Mouse (Mus musculus): ENCODE results near the gene Tmprss3. TPM values are rescaled to one million over a fixed set of nuclear protein-coding genes. Genes with fewer than 3 reads are reported as not detected.

The Tmprss3 gene
- polyA plus RNA-seq (2012; rRNA removed), result 0.61 and 0.92 TPM in 2 replicates

DNA sequence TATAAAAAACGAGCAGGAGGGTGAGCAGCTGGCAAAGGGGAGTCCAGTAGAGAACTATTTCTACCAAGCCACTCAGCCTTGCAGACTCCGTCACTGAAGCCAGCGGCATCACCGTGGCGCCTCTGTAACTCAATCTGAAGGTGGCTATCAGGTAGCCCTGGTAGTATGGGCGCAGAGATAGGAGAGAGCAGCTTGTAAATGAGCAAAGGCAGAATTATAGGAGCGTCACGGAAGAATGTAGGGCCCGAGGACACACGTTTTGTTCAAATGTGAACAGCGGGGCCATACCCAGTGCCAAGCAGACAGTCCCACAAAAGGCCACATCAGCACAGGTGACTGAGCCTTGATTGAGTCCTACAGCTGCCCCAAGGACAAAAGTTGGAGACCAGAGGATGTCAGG lies at the start of gene Tmprss3:
Tmprss3 (minus strand) TSS at position 101 of the 400 bp plus-strand sequence.
- Histone ChIP-seq H3K27ac (ENCODE audit: control insufficient read depth, insufficient read depth, low read length) (no peak within 1 kb of the TSS), H3K4me1 (replicated peaks; ENCODE audit: control insufficient read depth, insufficient read depth, low read length) (peaks cover 23% of the 10 kb centered on the region), H3K4me3 (ENCODE audit: control insufficient read depth, insufficient read depth, low read length) (no peak within 1 kb of the TSS), H3K36me3 (ENCODE audit: control insufficient read depth, insufficient read depth, low read length) (no peaks in the 10 kb centered on the region), H3K27me3 (ENCODE audit: control insufficient read depth, insufficient read depth, low read length) (no peaks in the 10 kb centered on the region)
- DNase-seq, result no peak
- 91% methylated on average over 11 of the region's 11 CpGs for WGBS
- TF ChIP-seq CTCF (IDR thresholded peaks at IDR 0.05; ENCODE audit: borderline replicate concordance, control insufficient read depth, extremely low read depth, insufficient read depth, low read length, poor library complexity) (no peak), POLR2A (IDR thresholded peaks at IDR 0.05; ENCODE audit: control insufficient read depth, extremely low read depth, insufficient read depth, low read length, poor library complexity) (no peak)

DNA sequence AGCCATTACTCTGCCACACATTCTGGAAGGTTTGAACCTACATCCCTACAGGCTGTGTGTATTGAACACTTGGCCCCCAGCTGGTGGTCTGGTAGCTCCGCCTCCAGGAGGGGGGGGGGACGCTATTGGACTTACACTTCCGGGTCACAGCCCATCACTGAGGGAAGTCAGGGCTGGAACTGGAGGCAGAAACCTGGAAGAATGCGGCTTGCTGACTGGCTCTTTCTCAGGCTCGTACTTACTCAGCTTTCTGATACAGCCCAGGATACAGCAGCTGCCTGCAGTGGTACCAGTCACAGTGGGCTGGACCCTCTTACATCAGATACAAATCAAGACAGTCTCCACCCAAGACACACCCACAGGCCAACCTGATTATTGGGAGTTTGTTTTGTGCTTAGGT lies 48.4 kb upstream of the Tmprss3 start:
- H3K4me3 ChIP-seq (ENCODE audit: control insufficient read depth, insufficient read depth, low read length), result no peak overlapping the region
- no peak for TF ChIP-seq POLR2A (IDR thresholded peaks at IDR 0.05; ENCODE audit: control insufficient read depth, extremely low read depth, insufficient read depth, low read length, poor library complexity)
- TF ChIP-seq CTCF (IDR thresholded peaks at IDR 0.05; ENCODE audit: borderline replicate concordance, control insufficient read depth, extremely low read depth, insufficient read depth, low read length, poor library complexity), result no peak
- no peaks in the 10 kb centered on the region for H3K27me3 ChIP-seq (ENCODE audit: control insufficient read depth, insufficient read depth, low read length)
- H3K27ac ChIP-seq (ENCODE audit: control insufficient read depth, insufficient read depth, low read length), result no peak overlapping the region
- peaks cover 4% of the 10 kb centered on the region; the same call in 1 of the 2 replicates for H3K36me3 ChIP-seq (ENCODE audit: control insufficient read depth, insufficient read depth, low read length)
- no peaks in the 10 kb centered on the region for H3K4me1 ChIP-seq (replicated peaks; ENCODE audit: control insufficient read depth, insufficient read depth, low read length)
- DNase-seq, result no peak
- WGBS, result 89% methylated on average over 5 of the region's 5 CpGs

GRCm38 (mm10) chr17:31245321-31245720 lies 46.5 kb upstream of the Tmprss3 start:
- H3K27ac ChIP-seq (ENCODE audit: control insufficient read depth, insufficient read depth, low read length), result no peak overlapping the region
- WGBS, result 58% methylated on average over 5 of the region's 5 CpGs

GRCm38 (mm10) chr17:31242764-31243163 lies 44.0 kb upstream of the Tmprss3 start:
- TF ChIP-seq POLR2A (IDR thresholded peaks at IDR 0.05; ENCODE audit: control insufficient read depth, extremely low read depth, insufficient read depth, low read length, poor library complexity), result no peak
- peak; percentile 76; the same call in 1 of the 2 replicates for TF ChIP-seq CTCF (IDR thresholded peaks at IDR 0.05; ENCODE audit: borderline replicate concordance, control insufficient read depth, extremely low read depth, insufficient read depth, low read length, poor library complexity)
- WGBS, result 8% methylated on average over 1 of the region's 1 CpGs
- peaks cover 44% of the 10 kb centered on the region for H3K36me3 ChIP-seq (ENCODE audit: control insufficient read depth, insufficient read depth, low read length)
- H3K27ac ChIP-seq (ENCODE audit: control insufficient read depth, insufficient read depth, low read length), result no peak overlapping the region
- DNase-seq, result peak; percentile 45
- no peak overlapping the region for H3K4me3 ChIP-seq (ENCODE audit: control insufficient read depth, insufficient read depth, low read length)
- H3K27me3 ChIP-seq (ENCODE audit: control insufficient read depth, insufficient read depth, low read length), result no peaks in the 10 kb centered on the region
- H3K4me1 ChIP-seq (replicated peaks; ENCODE audit: control insufficient read depth, insufficient read depth, low read length), result no peaks in the 10 kb centered on the region

More at GRCm38 (mm10) chr17:31245321-31245720, 46.5 kb upstream of the Tmprss3 start:
- Histone ChIP-seq H3K4me3 (ENCODE audit: control insufficient read depth, insufficient read depth, low read length) (no peak overlapping the region), H3K4me1 (replicated peaks; ENCODE audit: control insufficient read depth, insufficient read depth, low read length) (no peaks in the 10 kb centered on the region), H3K36me3 (ENCODE audit: control insufficient read depth, insufficient read depth, low read length) (peaks cover 20% of the 10 kb centered on the region), H3K27me3 (ENCODE audit: control insufficient read depth, insufficient read depth, low read length) (no peaks in the 10 kb centered on the region)
- no peak for DNase-seq
- no peak for TF ChIP-seq CTCF (IDR thresholded peaks at IDR 0.05; ENCODE audit: borderline replicate concordance, control insufficient read depth, extremely low read depth, insufficient read depth, low read length, poor library complexity)
- no peak for TF ChIP-seq POLR2A (IDR thresholded peaks at IDR 0.05; ENCODE audit: control insufficient read depth, extremely low read depth, insufficient read depth, low read length, poor library complexity)

DNA sequence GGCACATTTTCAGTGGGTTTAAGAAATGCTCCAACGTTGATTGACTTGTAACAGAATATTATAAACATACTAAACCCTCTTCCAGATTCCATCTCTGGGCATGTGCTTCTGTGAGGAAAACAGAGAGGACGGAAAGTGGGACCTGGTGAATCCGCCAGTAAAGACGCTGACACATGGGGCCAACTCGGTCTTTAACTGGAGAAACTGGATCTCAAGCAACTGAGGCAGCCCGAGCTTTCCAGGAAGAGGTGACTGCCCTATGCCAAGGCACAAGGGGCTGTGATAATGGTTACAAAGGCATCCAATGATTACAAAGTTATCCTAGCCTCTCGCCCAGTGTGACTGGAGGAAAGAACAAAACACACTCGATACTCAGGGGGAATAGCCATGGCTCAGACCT lies 42.4 kb upstream of the Tmprss3 start:
- H3K27ac ChIP-seq (ENCODE audit: control insufficient read depth, insufficient read depth, low read length), result no peak overlapping the region
- no peaks in the 10 kb centered on the region for H3K4me1 ChIP-seq (replicated peaks; ENCODE audit: control insufficient read depth, insufficient read depth, low read length)
- no peak for DNase-seq
- H3K36me3 ChIP-seq (ENCODE audit: control insufficient read depth, insufficient read depth, low read length), result peaks cover 61% of the 10 kb centered on the region
- WGBS, result 94% methylated on average over 8 of the region's 8 CpGs
- TF ChIP-seq CTCF (IDR thresholded peaks at IDR 0.05; ENCODE audit: borderline replicate concordance, control insufficient read depth, extremely low read depth, insufficient read depth, low read length, poor library complexity) (no peak), POLR2A (IDR thresholded peaks at IDR 0.05; ENCODE audit: control insufficient read depth, extremely low read depth, insufficient read depth, low read length, poor library complexity) (no peak)
- H3K27me3 ChIP-seq (ENCODE audit: control insufficient read depth, insufficient read depth, low read length), result no peaks in the 10 kb centered on the region
- H3K4me3 ChIP-seq (ENCODE audit: control insufficient read depth, insufficient read depth, low read length), result no peak overlapping the region

DNA sequence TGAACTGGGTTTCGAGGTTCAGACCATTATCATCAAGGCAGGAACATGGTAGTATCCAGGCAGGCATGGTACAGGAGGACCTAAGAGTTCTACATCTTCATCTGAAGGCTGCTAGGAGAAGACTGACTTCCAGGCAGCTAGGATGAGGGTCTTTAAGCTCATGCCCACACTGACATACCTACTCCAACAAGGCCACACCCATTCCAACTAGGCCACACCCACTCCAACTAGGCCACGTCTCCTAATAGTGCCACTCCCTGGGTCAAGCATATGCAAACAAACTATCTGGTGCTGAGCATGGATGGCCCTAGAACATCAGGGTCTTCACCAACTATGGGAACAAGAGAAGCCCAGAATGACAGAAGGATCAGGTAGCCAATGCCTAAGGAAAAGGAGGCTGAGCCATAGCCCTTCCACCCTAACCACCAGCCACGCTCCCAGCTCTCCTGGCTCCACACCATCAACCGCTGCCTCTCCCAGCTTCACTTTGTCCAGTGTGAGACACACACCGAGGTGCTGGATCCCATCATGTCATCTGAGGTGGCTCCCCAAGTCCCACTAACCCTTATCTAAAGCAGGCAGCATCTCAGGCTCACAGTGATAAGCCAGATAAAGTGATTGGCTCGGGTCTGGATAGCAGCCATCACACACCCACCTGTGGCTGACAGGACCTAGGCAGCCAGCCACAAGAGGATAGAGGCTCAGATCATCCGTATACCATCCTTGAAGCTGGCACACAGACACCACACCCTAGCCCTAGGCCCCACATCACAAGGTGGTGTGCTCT lies 39.6 kb upstream of the Tmprss3 start:
- peaks cover 85% of the 10 kb centered on the region for H3K36me3 ChIP-seq (ENCODE audit: control insufficient read depth, insufficient read depth, low read length)
- no peak overlapping the region for H3K27ac ChIP-seq (ENCODE audit: control insufficient read depth, insufficient read depth, low read length)
- DNase-seq, result no peak
- H3K27me3 ChIP-seq (ENCODE audit: control insufficient read depth, insufficient read depth, low read length), result no peaks in the 10 kb centered on the region
- no peaks in the 10 kb centered on the region for H3K4me1 ChIP-seq (replicated peaks; ENCODE audit: control insufficient read depth, insufficient read depth, low read length)
- WGBS, result 94% methylated on average over 7 of the region's 7 CpGs
- TF ChIP-seq POLR2A (IDR thresholded peaks at IDR 0.05; ENCODE audit: control insufficient read depth, extremely low read depth, insufficient read depth, low read length, poor library complexity), result no peak
- no peak for TF ChIP-seq CTCF (IDR thresholded peaks at IDR 0.05; ENCODE audit: borderline replicate concordance, control insufficient read depth, extremely low read depth, insufficient read depth, low read length, poor library complexity)
- no peak overlapping the region for H3K4me3 ChIP-seq (ENCODE audit: control insufficient read depth, insufficient read depth, low read length)
